Mouse (Mus musculus) forebrain, postnatal 0 days (tissue): ENCODE data around the gene Tspyl4. TPM values are rescaled to one million over a fixed set of nuclear protein-coding genes. Genes with fewer than 3 reads are reported as not detected.

ENCODE experiments used
- ATAC-seq: fragments of 200-750 bp; cut with Nextera tagmentation; 2 replicates; pipeline ENCODE4 v1.8.0; 2017; ENCODE audit warnings: mild to moderate bottlenecking, moderate library complexity
- DNase-seq: peaks from one replicate; pipeline ENCODE4 v3.0.0-alpha.2; 2015
- H3K27ac ChIP-seq: fragments of 300-500 bp; sonication (generic); 2 replicates; pipeline ENCODE4 v1.5.1; 2014; ENCODE audit warnings: low read depth, mild to moderate bottlenecking, antibody characterized with exemption, low read length, moderate library complexity, mixed read lengths
- H3K27me3 ChIP-seq: fragments of 300-500 bp; sonication (generic); 2 replicates; pipeline ENCODE4 v1.6.1; 2014; ENCODE audit warnings: mild to moderate bottlenecking, low read length, mixed read lengths; ENCODE audit not compliant: insufficient read depth
- H3K36me3 ChIP-seq: fragments of 300-500 bp; sonication (generic); 2 replicates; pipeline ENCODE4 v1.6.1; 2014; ENCODE audit warnings: mild to moderate bottlenecking, moderate library complexity; ENCODE audit not compliant: insufficient read depth
- H3K4me1 ChIP-seq: fragments of 300-500 bp; sonication (generic); 2 replicates; pipeline ENCODE4 v1.6.1; 2014; ENCODE audit warnings: antibody characterized with exemption; ENCODE audit not compliant: insufficient read depth
- H3K4me2 ChIP-seq: fragments of 300-500 bp; sonication (generic); 2 replicates; pipeline ENCODE4 v1.6.1; 2014; ENCODE audit warnings: low read depth, mild to moderate bottlenecking, moderate library complexity
- H3K4me3 ChIP-seq: fragments of 300-500 bp; sonication (generic); 2 replicates; pipeline ENCODE4 v1.5.1; 2014; ENCODE audit warnings: low read depth, low read length, mixed read lengths
- H3K9ac ChIP-seq: fragments of 300-500 bp; sonication (generic); 2 replicates; pipeline ENCODE4 v1.6.1; 2014; ENCODE audit warnings: mild to moderate bottlenecking
- H3K9me3 ChIP-seq: fragments of 300-500 bp; sonication (generic); 2 replicates; pipeline ENCODE4 v1.6.1; 2016; ENCODE audit warnings: low read length
- CTCF ChIP-seq: sonication (generic); IDR thresholded peaks from 2 replicates; pipeline ENCODE4 v1.5.1; 2016; ENCODE audit warnings: antibody characterized with exemption, control low read depth, low read depth
- WGBS: fragments of 180-500 bp; shearing (Covaris S2); extraction: QIAGEN DNeasy Blood & Tissue Kit; methylation state at CpG from one replicate; pipeline ENCODE4 v1.1.7; 2014; 5-methylcytosine and 5-hydroxymethylcytosine counted together
- polyA plus RNA-seq: library from polyadenylated mRNA; unstranded; fragments of >200 nt; fragmentation: Nextera tagmentation; extraction: Ambion mirVana; gene quantifications from 2 replicates; pipeline ENCODE4 v1.2.1, GENCODE M21; 2015
- total RNA-seq: library from RNA; depleted of rRNA; stranded (reverse); fragments of >200 nt; gene quantifications from 2 replicates; pipeline ENCODE4 v1.2.3, GENCODE M21; 2014

The Tspyl4 gene
- total and polyA plus RNA-seq, 2 experiments from 2014 or later = 333 to 473 TPM

DNA sequence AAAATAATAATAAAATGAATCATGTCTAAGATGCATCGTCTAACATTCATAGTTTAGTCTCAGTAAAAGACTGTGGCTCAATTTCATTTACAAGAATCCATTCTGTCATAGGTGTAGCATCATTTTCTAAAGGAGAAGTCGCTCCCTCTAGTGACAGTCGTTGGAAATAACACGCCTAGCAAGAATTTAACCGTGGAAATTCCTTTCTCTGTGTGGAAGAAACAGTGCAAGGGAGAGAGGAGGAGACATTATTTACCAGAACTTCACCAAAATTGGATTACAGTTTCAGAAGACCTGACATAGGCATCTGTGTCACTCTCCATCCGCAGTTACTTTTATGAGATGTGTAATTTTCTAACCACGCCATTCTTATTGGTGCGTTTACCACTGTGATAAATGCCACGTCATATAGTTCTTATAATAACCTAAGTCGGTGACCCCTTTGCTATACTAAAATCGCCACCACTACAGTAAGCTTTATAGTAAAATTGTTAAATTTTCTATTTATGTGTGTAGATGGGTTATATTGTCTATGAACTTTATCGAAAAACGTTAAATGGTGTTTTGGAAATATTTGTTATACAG is 16.6 kb upstream of the Tspyl4 start:
- Histone ChIP-seq H3K4me2 (peak overlapping the region; percentile 82), H3K4me1 (peaks cover 17% of the 10 kb centered on the region), H3K4me3 (peak overlapping the region; percentile 98), H3K9me3 (no peaks in the 10 kb centered on the region), H3K36me3 (no peaks in the 10 kb centered on the region; the same call in 1 of the 2 replicates), H3K27ac (no peak overlapping the region), H3K27me3 (no peaks in the 10 kb centered on the region), H3K9ac (no peak overlapping the region)
- ATAC-seq = peak; percentile 23
- peak; percentile 86 for TF ChIP-seq CTCF
- peak; percentile 89 for DNase-seq
- WGBS = 24% methylated on average over 13 of the region's 13 CpGs

GRCm38 (mm10) chr10:34281211-34281961 is 15.9 kb upstream of the Tspyl4 start:
- WGBS = 18% methylated on average over 14 of the region's 14 CpGs
- H3K4me3 ChIP-seq = peak overlapping the region; percentile 98
- peak; percentile 17; the same call in 1 of the 2 replicates for ATAC-seq
- H3K9me3 ChIP-seq = no peaks in the 10 kb centered on the region
- peak overlapping the region; percentile 98 for H3K9ac ChIP-seq
- H3K4me2 ChIP-seq = peak overlapping the region; percentile 82
- H3K27me3 ChIP-seq = no peaks in the 10 kb centered on the region
- H3K36me3 ChIP-seq = no peaks in the 10 kb centered on the region; the same call in 1 of the 2 replicates
- H3K4me1 ChIP-seq = peaks cover 17% of the 10 kb centered on the region
- H3K27ac ChIP-seq = peak overlapping the region; percentile 93
- no peak for TF ChIP-seq CTCF
- DNase-seq = peak; percentile 57

GRCm38 (mm10) chr10:34281962-34282388 is 15.3 kb upstream of the Tspyl4 start, which contains the start of gene Tspyl1:
Gene Tspyl1, plus strand, starts transcription at chr10:34282190.
- under 1% methylated on average over 38 of the region's 38 CpGs for WGBS
- Histone ChIP-seq H3K27ac (peak within 1 kb of the TSS; percentile 93), H3K4me2 (peak within 1 kb of the TSS; percentile 82), H3K9me3 (no peaks in the 10 kb centered on the region), H3K27me3 (no peaks in the 10 kb centered on the region), H3K9ac (peak within 1 kb of the TSS; percentile 98), H3K4me3 (peak within 1 kb of the TSS; percentile 98), H3K36me3 (peaks cover under 1% of the 10 kb centered on the region), H3K4me1 (peaks cover 17% of the 10 kb centered on the region)
- no peak for TF ChIP-seq CTCF
- DNase-seq (peak; percentile 98), ATAC-seq (peak; percentile 99)

- Histone ChIP-seq H3K9me3 (no peaks in the 10 kb centered on the region), H3K27ac (peak overlapping the region; percentile 93), H3K9ac (peak overlapping the region; percentile 98), H3K36me3 (peaks cover 7% of the 10 kb centered on the region), H3K4me2 (peak overlapping the region; percentile 82), H3K27me3 (no peaks in the 10 kb centered on the region), H3K4me1 (peaks cover 17% of the 10 kb centered on the region), H3K4me3 (peak overlapping the region; percentile 98)
- WGBS = 3% methylated on average over 47 of the region's 47 CpGs
- TF ChIP-seq CTCF = no peak
- DNase-seq (peak; percentile 68), ATAC-seq (peak; percentile 38)
These were observed 14.6 kb upstream of the Tspyl4 start for GRCm38 (mm10) chr10:34282420-34283238.

DNA sequence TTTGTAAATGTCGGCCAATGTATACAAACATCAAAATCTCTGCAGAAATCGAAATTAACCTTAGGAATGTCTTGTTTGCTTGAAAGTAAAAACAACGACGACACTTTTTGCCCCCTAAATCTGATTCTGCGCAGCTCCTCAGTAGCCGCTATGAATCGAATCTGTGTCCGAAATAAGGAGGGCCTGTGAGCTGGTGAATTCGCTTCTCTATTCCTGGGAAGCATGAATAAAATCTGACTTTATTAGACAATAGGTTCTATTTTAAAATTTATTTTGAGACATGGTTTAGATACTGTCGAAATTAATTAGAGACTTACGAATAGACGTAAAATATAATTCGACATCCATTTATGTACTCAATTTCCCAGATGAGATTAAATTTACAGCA is 337 bp upstream of the Tspyl4 start:
- ATAC-seq (peak; percentile 19; the same call in 1 of the 2 replicates), DNase-seq (peak; percentile 65)
- H3K27ac ChIP-seq = peak overlapping the region; percentile 100
- H3K9ac ChIP-seq = peak overlapping the region; percentile 98
- WGBS = 2% methylated on average over 13 of the region's 13 CpGs
- H3K4me1 ChIP-seq = peaks cover 20% of the 10 kb centered on the region
- no peaks in the 10 kb centered on the region for H3K27me3 ChIP-seq
- peak overlapping the region; percentile 73 for H3K4me2 ChIP-seq
- no peak for TF ChIP-seq CTCF
- H3K4me3 ChIP-seq = peak overlapping the region; percentile 82
- H3K36me3 ChIP-seq = no peaks in the 10 kb centered on the region
- no peaks in the 10 kb centered on the region for H3K9me3 ChIP-seq

GRCm38 (mm10) chr10:34297980-34298753 is 925 bp downstream of the Tspyl4 start:
- H3K27ac ChIP-seq = peak overlapping the region; percentile 100
- DNase-seq = no peak
- no peaks in the 10 kb centered on the region for H3K27me3 ChIP-seq
- no peaks in the 10 kb centered on the region for H3K36me3 ChIP-seq
- no peak for ATAC-seq
- no peak for TF ChIP-seq CTCF
- peak overlapping the region; percentile 73 for H3K4me2 ChIP-seq
- H3K9ac ChIP-seq = peak overlapping the region; percentile 98
- no peaks in the 10 kb centered on the region for H3K9me3 ChIP-seq
- H3K4me3 ChIP-seq = peak overlapping the region; percentile 82
- H3K4me1 ChIP-seq = peaks cover 20% of the 10 kb centered on the region
- WGBS = 44% methylated on average over 25 of the region's 25 CpGs
